Mouse (Mus musculus): ENCODE data around the gene Sytl1. TPM values are rescaled to one million over a fixed set of nuclear protein-coding genes. Genes with fewer than 3 reads are reported as not detected.

The Sytl1 gene
- polyA plus RNA-seq (2012; fragmentation: generic; extraction: Trizol), result 1 to 10 TPM in 1 of 2 experiments, under 1 TPM in 1; 0.62 to 3.1 TPM

DNA sequence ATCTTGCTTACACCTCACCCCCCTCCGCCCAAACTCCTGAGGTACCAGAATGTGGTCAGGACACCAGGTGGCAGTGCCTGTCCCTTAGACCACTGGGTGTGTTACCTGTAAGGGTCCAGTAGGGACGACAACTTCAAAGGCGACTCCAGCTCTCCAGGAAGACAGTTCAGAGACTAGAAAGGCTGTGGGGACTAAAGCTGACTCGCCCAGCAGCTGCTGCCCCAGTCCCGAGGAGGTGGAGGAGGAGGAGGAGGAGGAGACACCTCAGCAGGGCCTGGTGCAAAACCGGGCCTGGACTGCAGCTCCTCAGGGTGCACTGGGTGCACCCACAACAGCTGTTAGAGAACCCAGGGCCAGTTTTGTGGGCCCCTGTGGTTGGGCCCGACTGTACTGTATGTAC lies at the start of gene Sytl1:
Sytl1 (minus strand) TSS at position 232 of the 400 bp plus-strand sequence.

DNA sequence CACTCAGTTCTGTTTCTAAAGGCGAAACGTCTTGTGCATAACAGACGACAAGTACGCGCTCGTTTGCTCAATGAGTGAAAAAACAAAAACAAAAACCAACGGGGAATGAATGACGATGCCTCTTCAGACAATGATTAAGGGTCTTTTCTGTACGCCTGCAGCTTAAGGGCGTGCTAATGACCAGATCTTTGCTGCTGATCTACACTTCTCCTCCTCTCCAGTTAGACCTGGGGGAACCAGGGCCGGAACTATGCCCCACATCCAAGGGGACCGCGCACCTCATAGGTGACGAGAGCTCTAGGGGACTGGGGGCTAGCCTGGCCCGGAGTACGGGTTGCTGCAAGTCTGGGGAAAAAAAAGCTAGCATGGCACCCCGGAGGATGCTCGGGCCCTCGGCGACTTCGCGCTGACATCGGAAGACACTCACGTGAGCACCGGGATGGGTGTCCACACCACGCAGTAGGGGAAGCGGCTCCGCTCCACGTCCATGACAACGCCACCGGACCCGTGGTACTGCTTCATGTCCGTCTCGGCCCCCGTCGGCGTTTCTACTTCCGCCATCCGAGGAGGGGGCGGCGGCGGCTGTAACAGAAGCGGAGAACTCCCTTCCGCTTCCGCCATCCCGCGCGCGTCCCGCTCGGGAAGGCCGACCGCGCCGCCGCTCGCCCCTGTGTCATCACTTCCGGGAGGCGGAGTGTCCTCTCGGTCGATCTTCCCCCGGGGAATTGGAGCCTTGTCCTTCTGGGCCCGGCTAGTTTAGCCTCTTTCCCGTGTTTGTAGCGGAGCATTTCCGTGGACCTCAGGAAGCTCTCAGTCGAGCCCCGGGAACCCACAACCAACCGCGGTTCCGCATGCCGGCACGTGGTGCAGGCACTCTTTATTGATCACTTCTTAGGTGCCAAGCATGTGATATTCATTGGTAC lies 14.5 kb upstream of the Sytl1 start, which contains the start of gene Tmem222:
Tmem222 (minus strand) TSS at position 689 of the 923 bp plus-strand sequence.

DNA sequence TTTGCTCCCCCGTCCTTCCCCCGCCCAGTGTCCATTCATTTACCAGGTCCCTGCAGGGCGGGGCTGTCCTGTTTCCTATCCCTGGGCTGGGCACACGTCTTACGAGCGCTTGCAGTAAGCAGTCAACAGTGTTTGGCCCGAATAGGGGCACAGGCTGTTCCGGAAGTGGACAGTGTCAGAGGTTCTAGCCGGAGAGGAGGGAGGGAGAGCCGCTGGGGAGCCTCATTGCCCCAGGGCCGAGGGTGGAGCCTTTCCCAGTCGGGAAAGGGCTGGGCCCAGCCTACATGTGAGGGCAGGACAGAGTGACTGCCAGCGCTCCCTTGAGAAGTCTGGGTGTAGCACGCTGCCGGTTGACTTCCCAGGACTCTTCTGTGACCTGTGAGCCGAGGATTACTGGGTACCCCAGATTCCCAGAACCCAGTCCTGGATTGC lies 22.4 kb downstream of the Sytl1 start, which contains the start of gene Map3k6:
Map3k6 (plus strand) TSS at position 329 of the 432 bp plus-strand sequence.

DNA sequence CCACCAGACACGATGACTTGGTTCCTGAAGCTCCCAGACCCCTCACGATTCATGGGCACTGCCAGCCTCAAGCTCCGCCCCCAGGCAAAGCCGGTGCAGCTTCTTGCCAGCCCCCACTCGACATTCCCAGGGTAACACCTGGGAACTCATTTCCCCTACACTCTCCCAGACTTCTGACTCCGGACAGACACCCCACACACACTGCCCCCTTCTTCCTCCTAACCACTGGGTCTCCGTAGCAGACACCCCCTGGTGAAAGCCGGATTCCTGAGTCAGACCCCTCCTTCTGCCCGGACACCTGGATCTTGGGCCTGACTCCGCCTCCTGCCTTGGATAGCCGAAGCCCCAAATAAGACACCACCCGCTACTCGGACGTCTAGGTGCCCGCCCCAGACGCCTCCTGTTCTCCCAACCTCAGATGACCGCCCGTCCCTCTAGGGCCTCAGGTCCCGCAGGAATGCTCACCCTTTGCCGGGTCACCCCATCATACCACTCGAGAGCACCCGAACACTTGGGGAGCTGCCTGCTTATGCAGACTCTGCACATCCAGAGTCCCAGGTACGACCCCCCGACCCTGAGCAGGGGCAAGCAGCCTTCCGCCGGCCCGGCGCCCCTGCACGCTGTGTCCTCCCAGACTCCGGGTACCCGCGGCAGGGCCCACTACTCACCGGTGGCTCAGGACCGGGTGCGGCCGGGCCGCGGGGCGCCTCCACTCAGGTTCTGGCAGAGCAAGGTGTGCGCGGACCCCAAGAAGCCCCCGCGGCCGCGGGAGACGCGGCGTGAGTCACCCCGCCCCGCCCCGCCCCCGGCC lies 51.0 kb downstream of the Sytl1 start, which contains the start of the genes Cd164l2 and Gpr3:
Cd164l2 (plus strand) TSS at position 381 of the 811 bp plus-strand sequence.
Gpr3 (minus strand) TSS at position 786 of the 811 bp plus-strand sequence.

Other genes with a start within 250 kb of the Sytl1 start
- gene Wasf2, start 132.6 kb downstream of the Sytl1 start, polyA plus RNA-seq (2012; fragmentation: generic; extraction: Trizol), result 10 to 100 TPM in 1 of 2 experiments, 1 to 10 TPM in 1; 9.9 to 56.7 TPM
- gene Cd164l2, start 51.0 kb downstream of the Sytl1 start, polyA plus RNA-seq (2012; fragmentation: generic; extraction: Trizol), result under 1 TPM; 0.05 to 0.11 TPM
- under 1 TPM; 0.02 to 0.13 TPM for gene Gpr3, start 50.6 kb downstream of the Sytl1 start, polyA plus RNA-seq (2012; fragmentation: generic; extraction: Trizol)
- gene Map3k6, start 22.3 kb downstream of the Sytl1 start, polyA plus RNA-seq (2012; fragmentation: generic; extraction: Trizol), result 1 to 10 TPM in 1 of 2 experiments, under 1 TPM in 1; 0.74 to 1.4 TPM
- 10 to 100 TPM; 54.9 to 80.1 TPM for gene Tmem222, start 14.7 kb upstream of the Sytl1 start, polyA plus RNA-seq (2012; fragmentation: generic; extraction: Trizol)
- gene Wdtc1, start 90.4 kb upstream of the Sytl1 start, polyA plus RNA-seq (2012; fragmentation: generic; extraction: Trizol), result 10 to 100 TPM in 1 of 2 experiments, 1 to 10 TPM in 1; 9.9 to 23.1 TPM
- 10 to 100 TPM in 1 of 2 experiments, 1 to 10 TPM in 1; 6.0 to 25.5 TPM for gene Slc9a1, start 106.6 kb upstream of the Sytl1 start, polyA plus RNA-seq (2012; fragmentation: generic; extraction: Trizol)
- 10 to 100 TPM; 10.2 to 10.5 TPM for gene Tent5b, start 217.0 kb upstream of the Sytl1 start, polyA plus RNA-seq (2012; fragmentation: generic; extraction: Trizol)
- 1 to 10 TPM; 2.5 to 6.5 TPM for gene Trnp1, start 235.4 kb upstream of the Sytl1 start, polyA plus RNA-seq (2012; fragmentation: generic; extraction: Trizol)